29 mouse cellular contexts compared by ENCODE assay signal in genomic region chr2:20770171-20770570, GRCm38 (mm10).
A peak's percentile ranks its signal among the peaks of the same experiment; 100 is the strongest.
DNase-seq lines count a peak whose midpoint lies in the region; ATAC-seq and TF ChIP-seq lines count a peak whose summit lies in the region.
"Had no signal": no experiment of that assay in that cellular context is flagged by ENCODE, and none has a peak within 500 bp of the region (broad histone marks: within the 10 kb centered on the region; RNA-seq: fewer than 3 reads in every experiment).

No protein-coding gene starts in this region.

- no peak overlapping the region for H3K4me2 ChIP-seq in embryonic facial prominence, embryonic 13.5 days
- H3K4me2 ChIP-seq in stomach, postnatal 0 days (replicated peaks; ENCODE audit: low read depth), result no peak overlapping the region
- H3K4me2 ChIP-seq: embryonic facial prominence, embryonic 12.5 days; embryonic facial prominence, embryonic 15.5 days; forebrain, embryonic 12.5 days had no signal

- no peak for TF ChIP-seq POLR2A in ES-Bruce4 (IDR thresholded peaks at IDR 0.05; ENCODE audit: insufficient read depth, low read length)

- intact Hi-C loops in gastrocnemius, adult 2 months (cut with DNase I), result no loop called here

- H3K27me3 ChIP-seq in embryonic facial prominence, embryonic 13.5 days, result no peaks in the 10 kb centered on the region
- no peaks in the 10 kb centered on the region for H3K27me3 ChIP-seq in embryonic facial prominence, embryonic 10.5 days (replicated peaks; ENCODE audit: low read depth, poor library complexity, severe bottlenecking)
- no peaks in the 10 kb centered on the region for H3K27me3 ChIP-seq in ES-Bruce4 (ENCODE audit: control insufficient read depth, insufficient read depth, low read length, poor library complexity, severe bottlenecking)
- no peaks in the 10 kb centered on the region for H3K27me3 ChIP-seq in stomach, postnatal 0 days (ENCODE audit: control insufficient read depth, insufficient read depth, low read length)
- H3K27me3 ChIP-seq: CH12.LX; embryonic facial prominence, embryonic 12.5 days; embryonic facial prominence, embryonic 15.5 days; forebrain, embryonic 12.5 days; Patski had no signal

- H3K36me3 ChIP-seq in embryonic facial prominence, embryonic 13.5 days, result peaks cover 26% of the 10 kb centered on the region
- peaks cover 38% of the 10 kb centered on the region for H3K36me3 ChIP-seq in embryonic facial prominence, embryonic 10.5 days (replicated peaks)
- H3K36me3 ChIP-seq in ES-Bruce4 (ENCODE audit: control insufficient read depth, insufficient read depth, low read length, poor library complexity, severe bottlenecking), result peaks cover 39% of the 10 kb centered on the region
- peaks cover 3% of the 10 kb centered on the region; the same call in 1 of the 2 replicates for H3K36me3 ChIP-seq in stomach, postnatal 0 days (ENCODE audit: control insufficient read depth, insufficient read depth, low read length)
- H3K36me3 ChIP-seq: G1E had no signal

- no peak overlapping the region for H3K9ac ChIP-seq in embryonic facial prominence, embryonic 13.5 days
- H3K9ac ChIP-seq in ES-Bruce4 (ENCODE audit: low read depth, poor library complexity, severe bottlenecking), result no peak overlapping the region
- no peak overlapping the region for H3K9ac ChIP-seq in stomach, postnatal 0 days (ENCODE audit: low read length)
- H3K9ac ChIP-seq: embryonic facial prominence, embryonic 12.5 days; embryonic facial prominence, embryonic 15.5 days; forebrain, embryonic 12.5 days had no signal

- 0 out of 2 replicates have a peak, but pooled peaks have one; percentile 26 for TF ChIP-seq EP300 in ES-Bruce4 (IDR thresholded peaks at IDR 0.05; ENCODE audit: insufficient read depth, low read depth, low read length)
- TF ChIP-seq EP300 in stomach, postnatal 0 days (optimal IDR thresholded peaks at IDR 0.05), result no peak

- DNase-seq in embryonic facial prominence, embryonic 10.5 days (ENCODE audit: low spot score), result no peak
- DNase-seq in R1 (ENCODE audit: low read depth, low spot score), result peak; percentile 72
- DNase-seq in stomach, postnatal 0 days (ENCODE audit: low spot score), result peak; percentile 8
- DNase-seq in urinary bladder, postnatal 14 days (ENCODE audit: low spot score), result no peak
- DNase-seq in gastrocnemius, adult 2 months, result no peak
- DNase-seq: adrenal gland, adult 8-10 months; adrenal gland, postnatal 14 days; B cell, adult 2 months; cerebellum, adult 11 months; cerebellum, adult 18-20 months; cerebellum, adult 8-10 months; cerebellum, adult 9-11 months; cerebellum, postnatal 14 days; cerebellum, postnatal 36 days; embryo, embryonic 11 days had no signal

- no peak for TF ChIP-seq CTCF in ES-Bruce4 (IDR thresholded peaks at IDR 0.05; ENCODE audit: low read depth, low read length)
- no peak for TF ChIP-seq CTCF in stomach, postnatal 0 days (IDR thresholded peaks at IDR 0.05; ENCODE audit: low read depth)
- TF ChIP-seq CTCF in gastrocnemius, adult 2 months (IDR thresholded peaks at IDR 0.05), result no peak

- H3K4me1 ChIP-seq in embryonic facial prominence, embryonic 13.5 days, result no peaks in the 10 kb centered on the region
- peaks cover 3% of the 10 kb centered on the region; the same call in 1 of the 2 replicates for H3K4me1 ChIP-seq in embryonic facial prominence, embryonic 10.5 days
- H3K4me1 ChIP-seq in ES-Bruce4 (ENCODE audit: control insufficient read depth, insufficient read depth, low read length), result peaks cover 4% of the 10 kb centered on the region
- no peaks in the 10 kb centered on the region for H3K4me1 ChIP-seq in stomach, postnatal 0 days (replicated peaks; ENCODE audit: control insufficient read depth, insufficient read depth)
- H3K4me1 ChIP-seq: embryonic facial prominence, embryonic 12.5 days; embryonic facial prominence, embryonic 15.5 days; forebrain, embryonic 12.5 days had no signal

- no peaks in the 10 kb centered on the region for H3K9me3 ChIP-seq in embryonic facial prominence, embryonic 13.5 days
- no peaks in the 10 kb centered on the region for H3K9me3 ChIP-seq in embryonic facial prominence, embryonic 10.5 days
- H3K9me3 ChIP-seq in ES-Bruce4 (replicated peaks; ENCODE audit: control insufficient read depth, insufficient read depth, low read length, poor library complexity, severe bottlenecking), result no peaks in the 10 kb centered on the region; the same call in 1 of the 2 replicates
- no peaks in the 10 kb centered on the region for H3K9me3 ChIP-seq in stomach, postnatal 0 days (ENCODE audit: control insufficient read depth, low read length)
- H3K9me3 ChIP-seq: embryonic facial prominence, embryonic 12.5 days; embryonic facial prominence, embryonic 15.5 days; forebrain, embryonic 10.5 days; forebrain, embryonic 12.5 days; G1E had no signal

- H3K4me3 ChIP-seq in embryonic facial prominence, embryonic 13.5 days, result no peak overlapping the region
- H3K4me3 ChIP-seq in embryonic facial prominence, embryonic 10.5 days, result no peak overlapping the region
- no peak overlapping the region for H3K4me3 ChIP-seq in ES-Bruce4 (ENCODE audit: low read depth, low read length)
- no peak overlapping the region for H3K4me3 ChIP-seq in stomach, postnatal 0 days (ENCODE audit: low read depth, low read length)
- H3K4me3 ChIP-seq in gastrocnemius, adult 2 months, result no peak overlapping the region
- H3K4me3 ChIP-seq: embryonic facial prominence, embryonic 12.5 days; embryonic facial prominence, embryonic 15.5 days; erythroblast, embryonic 14.5 days; forebrain, embryonic 10.5 days; forebrain, embryonic 12.5 days had no signal

- H3K27ac ChIP-seq in embryonic facial prominence, embryonic 13.5 days, result no peak overlapping the region
- H3K27ac ChIP-seq in embryonic facial prominence, embryonic 10.5 days (replicated peaks), result no peak overlapping the region
- no peak overlapping the region for H3K27ac ChIP-seq in ES-Bruce4 (ENCODE audit: insufficient read depth, low read length)
- no peak overlapping the region for H3K27ac ChIP-seq in stomach, postnatal 0 days (replicated peaks)
- no peak overlapping the region for H3K27ac ChIP-seq in gastrocnemius, adult 2 months
- H3K27ac ChIP-seq: embryonic facial prominence, embryonic 12.5 days; embryonic facial prominence, embryonic 15.5 days; forebrain, embryonic 10.5 days; forebrain, embryonic 12.5 days had no signal

- 0 out of 2 replicates have a peak, but pooled peaks have one; percentile 26 for ATAC-seq in embryonic facial prominence, embryonic 13.5 days (ENCODE audit: insufficient number of reproducible peaks, insufficient read depth, low FRiP score, low TSS enrichment, low read depth)
- ATAC-seq in stomach, postnatal 0 days (ENCODE audit: low FRiP score, low TSS enrichment), result no peak
- ATAC-seq: activated CD4-positive, CD25-positive, alpha-beta regulatory T cell, adult 4 months; CD4-positive, CD25-positive, alpha-beta regulatory T cell, adult 4 months; forebrain, embryonic 14.5 days; forebrain, embryonic 16.5 days; Patski had no signal

Comparison
In these comparisons a context has a peak if more than half of its experiments do, and no peak if none do; other contexts are left out.
1. DNase-seq: peak in R1 (single experiment) and stomach, postnatal 0 days (single experiment); none in embryonic facial prominence, embryonic 10.5 days (single experiment), urinary bladder, postnatal 14 days (single experiment) and gastrocnemius, adult 2 months (single experiment).